In the genomic region with DNA sequence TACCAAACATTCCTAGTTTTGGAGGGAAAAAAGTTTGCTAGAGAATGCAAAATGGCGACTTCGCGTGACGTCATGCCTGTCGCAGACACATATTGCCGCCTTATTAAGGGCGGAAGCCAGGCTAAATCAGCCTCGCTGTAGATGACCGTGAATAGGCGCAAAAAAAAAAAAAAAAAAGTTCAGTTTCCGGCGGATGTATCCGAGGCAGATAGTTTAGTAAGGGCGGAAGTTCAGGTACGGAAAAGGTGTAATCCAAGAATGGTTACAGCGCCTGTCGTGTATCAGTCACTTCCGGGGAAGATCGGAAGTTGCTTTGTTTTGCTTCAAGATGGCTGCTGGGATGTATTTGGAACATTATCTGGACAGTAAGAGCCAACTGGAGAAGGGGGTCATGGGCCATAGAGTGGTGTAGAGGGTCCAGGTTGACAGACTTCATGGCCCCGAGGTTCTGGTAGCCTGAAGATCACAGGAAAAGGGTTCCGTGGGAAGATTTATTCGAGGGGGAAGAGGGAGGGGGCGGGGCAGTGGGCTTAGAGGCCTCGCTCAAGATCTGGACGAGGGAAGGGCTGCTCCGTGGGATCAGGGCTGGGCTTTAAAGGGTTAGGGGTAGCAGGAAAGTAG, we compare ENCODE assay signal across 8 mouse cellular contexts. TPM values are rescaled to one million over a fixed set of nuclear protein-coding genes. Genes with fewer than 3 reads are reported as not detected.
DNase-seq lines count a peak whose midpoint lies in the region; ATAC-seq and TF ChIP-seq lines count a peak whose summit lies in the region.

TSS of gene Ing4 (plus strand) at position 228 of the 621 bp plus-strand sequence.

- peak within 1 kb of the TSS; percentile 77 for H3K4me3 ChIP-seq in heart, embryonic 12.5 days
- H3K4me3 ChIP-seq in kidney, postnatal 0 days (replicated peaks; ENCODE audit: low read depth, low read length) = peak within 1 kb of the TSS; percentile 78
- H3K4me3 ChIP-seq in liver, embryonic 11.5 days (ENCODE audit: low read depth, low read length) = peak within 1 kb of the TSS; percentile 56
- peak within 1 kb of the TSS; percentile 63 for H3K4me3 ChIP-seq in stomach, embryonic 14.5 days (ENCODE audit: low read depth, low read length)

- no peaks in the 10 kb centered on the region for H3K9me3 ChIP-seq in heart, embryonic 12.5 days (replicated peaks)
- H3K9me3 ChIP-seq in kidney, postnatal 0 days (replicated peaks; ENCODE audit: low read length) = no peaks in the 10 kb centered on the region
- no peaks in the 10 kb centered on the region for H3K9me3 ChIP-seq in liver, embryonic 11.5 days (ENCODE audit: control insufficient read depth, low read length)
- no peaks in the 10 kb centered on the region for H3K9me3 ChIP-seq in stomach, embryonic 14.5 days (ENCODE audit: control insufficient read depth, low read depth, low read length)

- H3K36me3 ChIP-seq in heart, embryonic 12.5 days = peaks cover 48% of the 10 kb centered on the region
- H3K36me3 ChIP-seq in kidney, postnatal 0 days (ENCODE audit: insufficient read depth, low read length) = peaks cover 23% of the 10 kb centered on the region
- peaks cover 10% of the 10 kb centered on the region for H3K36me3 ChIP-seq in liver, embryonic 11.5 days (ENCODE audit: control insufficient read depth, insufficient read depth, low read length)
- peaks cover 31% of the 10 kb centered on the region for H3K36me3 ChIP-seq in stomach, embryonic 14.5 days (ENCODE audit: control insufficient read depth, insufficient read depth, low read length)

- no peaks in the 10 kb centered on the region for H3K27me3 ChIP-seq in heart, embryonic 12.5 days (replicated peaks)
- H3K27me3 ChIP-seq in kidney, postnatal 0 days (ENCODE audit: insufficient read depth, low read length) = no peaks in the 10 kb centered on the region
- no peaks in the 10 kb centered on the region for H3K27me3 ChIP-seq in liver, embryonic 11.5 days (replicated peaks; ENCODE audit: control insufficient read depth, insufficient read depth, low read length)
- H3K27me3 ChIP-seq in stomach, embryonic 14.5 days (ENCODE audit: control insufficient read depth, insufficient read depth, low read length) = no peaks in the 10 kb centered on the region

- peak within 1 kb of the TSS; percentile 63 for H3K27ac ChIP-seq in heart, embryonic 12.5 days (ENCODE audit: poor library complexity, severe bottlenecking)
- peak within 1 kb of the TSS; percentile 67 for H3K27ac ChIP-seq in kidney, postnatal 0 days
- peak within 1 kb of the TSS; percentile 85 for H3K27ac ChIP-seq in liver, embryonic 11.5 days (ENCODE audit: low read depth, low read length)
- H3K27ac ChIP-seq in stomach, embryonic 14.5 days (ENCODE audit: low read length) = peak within 1 kb of the TSS; percentile 81

- peak within 1 kb of the TSS; percentile 75 for H3K9ac ChIP-seq in heart, embryonic 12.5 days
- peak within 1 kb of the TSS; percentile 80 for H3K9ac ChIP-seq in kidney, postnatal 0 days (ENCODE audit: low read depth, low read length)
- peak within 1 kb of the TSS; percentile 73 for H3K9ac ChIP-seq in liver, embryonic 11.5 days (ENCODE audit: low read depth, low read length)
- H3K9ac ChIP-seq in stomach, embryonic 14.5 days (replicated peaks; ENCODE audit: low read depth, low read length) = peak within 1 kb of the TSS; percentile 67

- no peak for TF ChIP-seq CTCF in kidney, postnatal 0 days (IDR thresholded peaks at IDR 0.05; ENCODE audit: low read depth)

- peak; percentile 95 for ATAC-seq in erythroid progenitor cell, adult 5-6 weeks (replicated peaks; ENCODE audit: low FRiP score, poor library complexity, severe bottlenecking)
- peak; percentile 94 for ATAC-seq in heart, embryonic 12.5 days (ENCODE audit: insufficient number of reproducible peaks, low FRiP score)
- peak; percentile 92 for ATAC-seq in kidney, postnatal 0 days (replicated peaks; ENCODE audit: low FRiP score, low read depth)
- ATAC-seq in liver, embryonic 11.5 days (replicated peaks; ENCODE audit: low FRiP score) = peak; percentile 95
- peak; percentile 95 for ATAC-seq in stomach, embryonic 14.5 days (ENCODE audit: insufficient number of reproducible peaks, insufficient read depth, low FRiP score, low read depth)

- peak; percentile 99 for DNase-seq in CD4-positive helper T cell, adult 2 months (ENCODE audit: low read depth, low spot score)
- DNase-seq in brain, embryonic 18.5 days (ENCODE audit: low read depth, low spot score) = peak; percentile 98
- DNase-seq in kidney, postnatal 0 days (ENCODE audit: low spot score) = peak; percentile 99
- peak; percentile 81 for DNase-seq in liver, embryonic 11.5 days (ENCODE audit: low spot score)
- DNase-seq in naive thymus-derived CD4-positive, alpha-beta T cell, adult 2 months (ENCODE audit: low read depth) = peak; percentile 97

- H3K4me1 ChIP-seq in heart, embryonic 12.5 days (replicated peaks) = peaks cover 9% of the 10 kb centered on the region
- peaks cover 12% of the 10 kb centered on the region; the same call in 1 of the 2 replicates for H3K4me1 ChIP-seq in kidney, postnatal 0 days (replicated peaks; ENCODE audit: insufficient read depth, low read length)
- peaks cover 11% of the 10 kb centered on the region for H3K4me1 ChIP-seq in liver, embryonic 11.5 days (replicated peaks; ENCODE audit: control insufficient read depth, insufficient read depth, low read length)
- no peaks in the 10 kb centered on the region; the same call in 1 of the 2 replicates for H3K4me1 ChIP-seq in stomach, embryonic 14.5 days (ENCODE audit: control insufficient read depth, insufficient read depth, low read length)

- H3K4me2 ChIP-seq in heart, embryonic 12.5 days = peak within 1 kb of the TSS; percentile 78
- peak within 1 kb of the TSS; percentile 75 for H3K4me2 ChIP-seq in kidney, postnatal 0 days (ENCODE audit: low read length)
- H3K4me2 ChIP-seq in liver, embryonic 11.5 days = peak within 1 kb of the TSS; percentile 92
- H3K4me2 ChIP-seq in stomach, embryonic 14.5 days (replicated peaks; ENCODE audit: low read depth, low read length) = peak within 1 kb of the TSS; percentile 64

- under 1% methylated on average over 26 of the region's 26 CpGs for WGBS in heart, embryonic 12.5 days
- WGBS in kidney, postnatal 0 days = under 1% methylated on average over 26 of the region's 26 CpGs
- under 1% methylated on average over 26 of the region's 26 CpGs for WGBS in liver, embryonic 11.5 days
- WGBS in stomach, embryonic 14.5 days = under 1% methylated on average over 26 of the region's 26 CpGs

RNA-seq across cellular contexts. Expression of gene Ing4, which starts in this region (rescaled TPM):
- 5.0 and 5.4 TPM in 2 replicates for total RNA-seq in erythroid progenitor cell, adult 5-6 weeks (2015; ENCODE audit: low replicate concordance)
- 59.6 and 60.0 TPM in 2 replicates for total RNA-seq in erythroid progenitor cell, adult 5-6 weeks (2017; ENCODE audit: low replicate concordance)
- 76.7 and 81.8 TPM in 2 replicates for polyA plus RNA-seq in heart, embryonic 12.5 days (2016; fragmentation: Nextera tagmentation; extraction: Ambion mirVana)
- polyA plus RNA-seq in kidney, postnatal 0 days (2015; fragmentation: Nextera tagmentation; extraction: Ambion mirVana) = 118 and 119 TPM in 2 replicates
- 60.0 and 63.8 TPM in 2 replicates for polyA plus RNA-seq in liver, embryonic 11.5 days (2014; fragmentation: Nextera tagmentation; extraction: Ambion mirVana)
- 118 and 119 TPM in 2 replicates for polyA plus RNA-seq in stomach, embryonic 14.5 days (2014; fragmentation: Nextera tagmentation; extraction: Ambion mirVana)

Comparison
In these comparisons a context has a peak if more than half of its experiments do, and no peak if none do; other contexts are left out.
1. Peak in every context shown above with its lines: DNase-seq, ATAC-seq, H3K4me3 ChIP-seq and H3K27ac ChIP-seq.